Mouse (Mus musculus) liver (tissue): ENCODE data around the gene Rnf126.

ENCODE experiments used
- DNase-seq: peaks from one replicate; pipeline ENCODE4 v3.0.0-alpha.2; 2020; ENCODE audit warnings: mixed read lengths

Rnf126 gene

GRCm38 (mm10) chr10:79792339-79793040 is 25.7 kb upstream of the Rnf126 start:
- DNase-seq, result no peak

- DNase-seq, result no peak
Observed at GRCm38 (mm10) chr10:79790861-79791260, 24.1 kb upstream of the Rnf126 start, which contains the start of gene Prss57. Gene Prss57, minus strand, starts transcription at chr10:79790961.

- DNase-seq, result no peak
Observed at GRCm38 (mm10) chr10:79789581-79789980, 22.8 kb upstream of the Rnf126 start.

GRCm38 (mm10) chr10:79788386-79789158 is 21.8 kb upstream of the Rnf126 start:
- DNase-seq, result peak; percentile 77

GRCm38 (mm10) chr10:79783920-79784800 is 17.4 kb upstream of the Rnf126 start:
- DNase-seq, result peak; percentile 67

- DNase-seq, result no peak
Observed at GRCm38 (mm10) chr10:79783050-79783449, 16.3 kb upstream of the Rnf126 start.

- DNase-seq, result no peak
Observed at GRCm38 (mm10) chr10:79781956-79782355, 15.2 kb upstream of the Rnf126 start.

- no peak for DNase-seq
Observed at GRCm38 (mm10) chr10:79781139-79781538, 14.4 kb upstream of the Rnf126 start.

- DNase-seq, result peak; percentile 86
Observed at GRCm38 (mm10) chr10:79780664-79781015, 13.9 kb upstream of the Rnf126 start.

- DNase-seq, result peak; percentile 98
Observed at GRCm38 (mm10) chr10:79779784-79780663, 13.3 kb upstream of the Rnf126 start.

GRCm38 (mm10) chr10:79779193-79779592 is 12.4 kb upstream of the Rnf126 start:
- DNase-seq, result no peak

GRCm38 (mm10) chr10:79778006-79778405 is 11.3 kb upstream of the Rnf126 start:
- DNase-seq, result no peak

GRCm38 (mm10) chr10:79777103-79777531 is 10.4 kb upstream of the Rnf126 start, which contains the start of gene Fstl3:
Gene Fstl3, plus strand, starts transcription at chr10:79777272.
- DNase-seq, result no peak

- peak; percentile 40 for DNase-seq
Observed at GRCm38 (mm10) chr10:79774486-79775279, 7.9 kb upstream of the Rnf126 start.

- no peak for DNase-seq
Observed at GRCm38 (mm10) chr10:79773208-79773607, 6.5 kb upstream of the Rnf126 start.

GRCm38 (mm10) chr10:79772320-79772719 is 5.6 kb upstream of the Rnf126 start:
- DNase-seq, result no peak

GRCm38 (mm10) chr10:79769329-79769728 is 2.6 kb upstream of the Rnf126 start:
- no peak for DNase-seq

GRCm38 (mm10) chr10:79768400-79768799 is 1.6 kb upstream of the Rnf126 start:
- DNase-seq, result peak; percentile 76

- peak; percentile 89 for DNase-seq
Observed at GRCm38 (mm10) chr10:79767372-79768244, 856 bp upstream of the Rnf126 start.

- no peak for DNase-seq
Observed at GRCm38 (mm10) chr10:79766001-79766507, 698 bp downstream of the Rnf126 start.
